Mouse (Mus musculus) forebrain, embryonic 13.5 days (tissue): ENCODE data around the gene Slc25a16. TPM values are rescaled to one million over a fixed set of nuclear protein-coding genes. Genes with fewer than 3 reads are reported as not detected.

Source experiments
- ATAC-seq: fragments of 200-750 bp; cut with Nextera tagmentation; 2 replicates; pipeline ENCODE4 v1.8.0; 2017
- H3K27ac ChIP-seq: fragments of 300-500 bp; sonication (generic); 2 replicates; pipeline ENCODE4 v1.5.1; 2015; ENCODE audit warnings: inconsistent platforms, mild to moderate bottlenecking, moderate library complexity
- H3K27me3 ChIP-seq: fragments of 300-500 bp; sonication (generic); 2 replicates; pipeline ENCODE4 v1.6.1; 2015; ENCODE audit warnings: mild to moderate bottlenecking, inconsistent platforms
- H3K36me3 ChIP-seq: fragments of 300-500 bp; sonication (generic); 2 replicates; pipeline ENCODE4 v1.6.1; 2015; ENCODE audit warnings: mild to moderate bottlenecking, inconsistent platforms; ENCODE audit not compliant: poor library complexity, severe bottlenecking
- H3K4me1 ChIP-seq: fragments of 300-500 bp; sonication (generic); 2 replicates; pipeline ENCODE4 v1.6.1; 2015; ENCODE audit warnings: inconsistent platforms
- H3K4me2 ChIP-seq: fragments of 300-500 bp; sonication (generic); 2 replicates; pipeline ENCODE4 v1.6.1; 2015; ENCODE audit warnings: inconsistent platforms, mild to moderate bottlenecking, moderate library complexity
- H3K4me3 ChIP-seq: fragments of 300-500 bp; sonication (generic); 2 replicates; pipeline ENCODE4 v1.5.1; 2015; ENCODE audit warnings: mild to moderate bottlenecking, inconsistent platforms
- H3K9ac ChIP-seq: fragments of 300-500 bp; sonication (generic); 2 replicates; pipeline ENCODE4 v1.6.1; 2015; ENCODE audit warnings: mild to moderate bottlenecking, inconsistent platforms
- H3K9me3 ChIP-seq: fragments of 300-500 bp; sonication (generic); replicated peaks from 2 replicates; pipeline ENCODE4 v1.6.1; 2016; ENCODE audit warnings: inconsistent platforms
- WGBS: fragments of 180-500 bp; shearing (Covaris S2); methylation state at CpG from one replicate; pipeline ENCODE4 v1.1.7; 2015; 5-methylcytosine and 5-hydroxymethylcytosine counted together
- polyA plus RNA-seq: library from polyadenylated mRNA; unstranded; fragments of >200 nt; fragmentation: Nextera tagmentation; extraction: Ambion mirVana; gene quantifications from 2 replicates; pipeline ENCODE4 v1.2.1, GENCODE M21; 2015

Gene Slc25a16
- 14.0 and 15.0 TPM in 2 replicates for polyA plus RNA-seq

- Histone ChIP-seq H3K9me3 (no peaks in the 10 kb centered on the region), H3K9ac (peak within 1 kb of the TSS; percentile 92), H3K4me1 (peaks cover 19% of the 10 kb centered on the region), H3K27me3 (no peaks in the 10 kb centered on the region), H3K4me2 (peak within 1 kb of the TSS; percentile 85), H3K36me3 (no peaks in the 10 kb centered on the region; the same call in 1 of the 2 replicates), H3K4me3 (peak within 1 kb of the TSS; percentile 91), H3K27ac (peak within 1 kb of the TSS; percentile 83)
- peak; percentile 97 for ATAC-seq
- 5% methylated on average over 50 of the region's 50 CpGs for whole genome bisulfite sequencing
These were observed at the start of gene Slc25a16 for GRCm38 (mm10) chr10:62919925-62920765. Gene Slc25a16 (plus strand): TSS chr10:62920633.

GRCm38 (mm10) chr10:62874828-62875227, 45.6 kb upstream of the Slc25a16 start:
- Histone ChIP-seq H3K4me3 (no peak overlapping the region), H3K9me3 (no peaks in the 10 kb centered on the region), H3K27me3 (no peaks in the 10 kb centered on the region), H3K4me2 (no peak overlapping the region), H3K36me3 (peaks cover 19% of the 10 kb centered on the region), H3K9ac (no peak overlapping the region), H3K4me1 (no peaks in the 10 kb centered on the region), H3K27ac (no peak overlapping the region)
- ATAC-seq = no peak
- WGBS = 83% methylated on average over 4 of the region's 4 CpGs

GRCm38 (mm10) chr10:62875565-62875964, 44.9 kb upstream of the Slc25a16 start:
- 97% methylated on average over 4 of the region's 4 CpGs for WGBS
- ATAC-seq = no peak
- Histone ChIP-seq H3K4me2 (no peak overlapping the region), H3K9ac (no peak overlapping the region), H3K27ac (no peak overlapping the region), H3K27me3 (no peaks in the 10 kb centered on the region), H3K4me3 (no peak overlapping the region), H3K36me3 (peaks cover 19% of the 10 kb centered on the region), H3K4me1 (no peaks in the 10 kb centered on the region), H3K9me3 (no peaks in the 10 kb centered on the region)

- H3K9me3 ChIP-seq = no peaks in the 10 kb centered on the region
- WGBS = 90% methylated on average over 13 of the region's 13 CpGs
- H3K36me3 ChIP-seq = peaks cover 19% of the 10 kb centered on the region
- H3K4me2 ChIP-seq = no peak overlapping the region
- no peaks in the 10 kb centered on the region for H3K27me3 ChIP-seq
- H3K4me3 ChIP-seq = no peak overlapping the region
- no peaks in the 10 kb centered on the region for H3K4me1 ChIP-seq
- no peak overlapping the region for H3K9ac ChIP-seq
- no peak for ATAC-seq
- H3K27ac ChIP-seq = no peak overlapping the region
These were observed 42.4 kb upstream of the Slc25a16 start for GRCm38 (mm10) chr10:62878056-62878455.

GRCm38 (mm10) chr10:62881211-62881610, 39.2 kb upstream of the Slc25a16 start:
- no peaks in the 10 kb centered on the region for H3K9me3 ChIP-seq
- ATAC-seq = no peak

GRCm38 (mm10) chr10:62883933-62884372, 36.5 kb upstream of the Slc25a16 start:
- Histone ChIP-seq H3K36me3 (peaks cover 7% of the 10 kb centered on the region), H3K4me2 (no peak overlapping the region), H3K4me1 (peaks cover 21% of the 10 kb centered on the region), H3K9ac (no peak overlapping the region), H3K27me3 (no peaks in the 10 kb centered on the region), H3K9me3 (no peaks in the 10 kb centered on the region), H3K4me3 (no peak overlapping the region), H3K27ac (no peak overlapping the region)
- 6% methylated on average over 9 of the region's 9 CpGs for WGBS
- no peak for ATAC-seq

More at GRCm38 (mm10) chr10:62881211-62881610, 39.2 kb upstream of the Slc25a16 start:
- Histone ChIP-seq H3K9ac (no peak overlapping the region), H3K4me1 (peaks cover 11% of the 10 kb centered on the region; the same call in 1 of the 2 replicates), H3K36me3 (peaks cover 19% of the 10 kb centered on the region), H3K4me3 (no peak overlapping the region), H3K4me2 (no peak overlapping the region), H3K27me3 (no peaks in the 10 kb centered on the region), H3K27ac (no peak overlapping the region)
- 49% methylated on average over 5 of the region's 5 CpGs for WGBS

- Histone ChIP-seq H3K9ac (no peak overlapping the region), H3K9me3 (no peaks in the 10 kb centered on the region), H3K4me2 (no peak overlapping the region), H3K4me3 (no peak overlapping the region), H3K27ac (no peak overlapping the region), H3K36me3 (peaks cover under 1% of the 10 kb centered on the region), H3K4me1 (peaks cover 21% of the 10 kb centered on the region), H3K27me3 (no peaks in the 10 kb centered on the region)
- WGBS = 59% methylated on average over 1 of the region's 1 CpGs
- ATAC-seq = no peak
These were observed 35.9 kb upstream of the Slc25a16 start for GRCm38 (mm10) chr10:62884517-62884916.

GRCm38 (mm10) chr10:62885460-62885859, 35.0 kb upstream of the Slc25a16 start:
- H3K4me1 ChIP-seq = peaks cover 21% of the 10 kb centered on the region
- 46% methylated on average over 10 of the region's 10 CpGs for WGBS
- H3K4me2 ChIP-seq = peak overlapping the region; percentile 96
- ATAC-seq = no peak
- H3K27ac ChIP-seq = no peak overlapping the region
- no peaks in the 10 kb centered on the region for H3K36me3 ChIP-seq
- no peak overlapping the region for H3K9ac ChIP-seq
- peak overlapping the region; percentile 61 for H3K4me3 ChIP-seq
- H3K9me3 ChIP-seq = no peaks in the 10 kb centered on the region
- no peaks in the 10 kb centered on the region for H3K27me3 ChIP-seq

GRCm38 (mm10) chr10:62885969-62886798, 34.2 kb upstream of the Slc25a16 start:
- Histone ChIP-seq H3K36me3 (no peaks in the 10 kb centered on the region), H3K9ac (peak overlapping the region; percentile 72), H3K9me3 (no peaks in the 10 kb centered on the region), H3K4me3 (peak overlapping the region; percentile 61), H3K4me2 (peak overlapping the region; percentile 96), H3K4me1 (peaks cover 21% of the 10 kb centered on the region), H3K27ac (no peak overlapping the region), H3K27me3 (no peaks in the 10 kb centered on the region)
- under 1% methylated on average over 38 of the region's 38 CpGs for WGBS
- peak; percentile 62 for ATAC-seq

- Histone ChIP-seq H3K9ac (peak overlapping the region; percentile 72), H3K27ac (no peak overlapping the region), H3K4me1 (peaks cover 21% of the 10 kb centered on the region), H3K4me2 (peak overlapping the region; percentile 96), H3K36me3 (no peaks in the 10 kb centered on the region), H3K9me3 (no peaks in the 10 kb centered on the region), H3K27me3 (no peaks in the 10 kb centered on the region), H3K4me3 (peak overlapping the region; percentile 61)
- ATAC-seq = peak; percentile 87
- WGBS = under 1% methylated on average over 54 of the region's 56 CpGs
These were observed 33.4 kb upstream of the Slc25a16 start for GRCm38 (mm10) chr10:62886799-62887591.

GRCm38 (mm10) chr10:62891025-62891424, 29.4 kb upstream of the Slc25a16 start:
- Histone ChIP-seq H3K27ac (no peak overlapping the region), H3K36me3 (no peaks in the 10 kb centered on the region), H3K27me3 (no peaks in the 10 kb centered on the region), H3K9ac (no peak overlapping the region), H3K4me1 (peaks cover 11% of the 10 kb centered on the region), H3K4me2 (no peak overlapping the region), H3K4me3 (no peak overlapping the region), H3K9me3 (no peaks in the 10 kb centered on the region)
- WGBS = 95% methylated on average over 3 of the region's 3 CpGs
- no peak for ATAC-seq
